Mouse (Mus musculus): ENCODE measurements around the gene Mylk. TPM values are rescaled to one million over a fixed set of nuclear protein-coding genes. Genes with fewer than 3 reads are reported as not detected.

Gene Mylk
- total and polyA plus RNA-seq, 3 experiments: 0.04 to 0.10 TPM; not detected in 1

GRCm38 (mm10) chr16:34783536-34783935 is 38.5 kb downstream of the Mylk start:
- TF ChIP-seq MXI1 (IDR thresholded peaks at IDR 0.05; ENCODE audit: low read depth, low read length): no peak
- no peak for TF ChIP-seq CHD1 (IDR thresholded peaks at IDR 0.05; ENCODE audit: low read depth, low read length)
- TF ChIP-seq MEF2A (IDR thresholded peaks at IDR 0.05; ENCODE audit: borderline replicate concordance, low read depth, low read length): no peak
- TF ChIP-seq NELFE (IDR thresholded peaks at IDR 0.05; ENCODE audit: low read depth, low read length): no peak
- TF ChIP-seq MAZ (IDR thresholded peaks at IDR 0.05; ENCODE audit: low read depth, low read length): no peak
- TF ChIP-seq JUN (IDR thresholded peaks at IDR 0.05; ENCODE audit: insufficient read depth, low read depth, low read length): no peak
- H3K4me2 ChIP-seq (ENCODE audit: insufficient read depth, low read depth, poor library complexity, severe bottlenecking): no peak overlapping the region
- dilution Hi-C loops (cut with MboI; ENCODE audit: extremely low pct_ligation_motif_present, extremely low pct_unique_long_range_greater_than_20kb, low sequenced_read_pairs) (no loop called here), in situ Hi-C loops (cut with MboI; ENCODE audit: low pct_ligation_motif_present, low pct_unique_long_range_greater_than_20kb, low sequenced_read_pairs) (no loop called here)
- H3K4me1 ChIP-seq (ENCODE audit: control insufficient read depth in 1 of 2, insufficient read depth in 2 of 2): no peaks in the 10 kb centered on the region
- DNase-seq (ENCODE audit: extremely low read depth): no peak
- no peaks in the 10 kb centered on the region for H3K79me2 ChIP-seq (replicated peaks; ENCODE audit: control insufficient read depth, extremely low read depth, insufficient read depth, poor library complexity, severe bottlenecking)
- H3K27ac ChIP-seq (ENCODE audit: insufficient read depth, low read depth): no peak overlapping the region
- no peak overlapping the region for H3K9ac ChIP-seq (ENCODE audit: insufficient read depth, low read depth)
- no peak overlapping the region for H3K4me3 ChIP-seq (replicated peaks in 1 of 3; ENCODE audit: low read depth in 2 of 3, low read length in 2 of 3, poor library complexity in 1 of 3)
- no peaks in the 10 kb centered on the region for H3K36me3 ChIP-seq (replicated peaks in 1 of 2; ENCODE audit: control insufficient read depth in 1 of 2, insufficient read depth in 1 of 2, low read length in 1 of 2)
- H3K27me3 ChIP-seq (replicated peaks): peaks cover 82% of the 10 kb centered on the region
- H3K9me3 ChIP-seq (replicated peaks; ENCODE audit: low read length): no peaks in the 10 kb centered on the region

- in situ Hi-C loops (cut with MboI; ENCODE audit: low pct_ligation_motif_present, low pct_unique_long_range_greater_than_20kb, low sequenced_read_pairs): no loop called here
- Histone ChIP-seq H3K27ac (ENCODE audit: insufficient read depth, low read depth) (no peak overlapping the region), H3K9me3 (replicated peaks; ENCODE audit: low read length) (no peaks in the 10 kb centered on the region), H3K79me2 (replicated peaks; ENCODE audit: control insufficient read depth, extremely low read depth, insufficient read depth, poor library complexity, severe bottlenecking) (no peaks in the 10 kb centered on the region), H3K9ac (ENCODE audit: insufficient read depth, low read depth) (no peak overlapping the region), H3K4me1 (ENCODE audit: control insufficient read depth in 1 of 2, insufficient read depth in 2 of 2) (no peaks in the 10 kb centered on the region), H3K4me2 (ENCODE audit: insufficient read depth, low read depth, poor library complexity, severe bottlenecking) (no peak overlapping the region), H3K27me3 (replicated peaks) (peaks cover 88% of the 10 kb centered on the region), H3K4me3 (replicated peaks in 1 of 3; ENCODE audit: low read depth in 2 of 3, low read length in 2 of 3, poor library complexity in 1 of 3) (no peak overlapping the region), H3K36me3 (replicated peaks in 1 of 2; ENCODE audit: control insufficient read depth in 1 of 2, insufficient read depth in 1 of 2, low read length in 1 of 2) (no peaks in the 10 kb centered on the region)
- TF ChIP-seq MYC (IDR thresholded peaks at IDR 0.05; ENCODE audit: low read depth, low read length): no peak
- no peak for TF ChIP-seq E2F4 (IDR thresholded peaks at IDR 0.05; ENCODE audit: insufficient replicate concordance, low read depth, low read length)
- TF ChIP-seq KAT2A (IDR thresholded peaks at IDR 0.05; ENCODE audit: insufficient replicate concordance, low read length): no peak
- TF ChIP-seq MAZ (IDR thresholded peaks at IDR 0.05; ENCODE audit: low read depth, low read length): no peak
- no peak for TF ChIP-seq ZMIZ1 (IDR thresholded peaks at IDR 0.05; ENCODE audit: low read depth, low read length)
- no peak for TF ChIP-seq UBTF (IDR thresholded peaks at IDR 0.05; ENCODE audit: low read depth, low read length)
- no peak for TF ChIP-seq MAFK (IDR thresholded peaks at IDR 0.05; ENCODE audit: insufficient replicate concordance, low read length)
- TF ChIP-seq USF2 (conservative IDR thresholded peaks at IDR 0.05; ENCODE audit: low read depth, low read length): no peak
- no peak for TF ChIP-seq NELFE (IDR thresholded peaks at IDR 0.05; ENCODE audit: low read depth, low read length)
- no peak for TF ChIP-seq RCOR1 (conservative IDR thresholded peaks at IDR 0.05; ENCODE audit: low read depth, low read length)
- TF ChIP-seq RAD21 (IDR thresholded peaks at IDR 0.05; ENCODE audit: low read depth, low read length): no peak
- no peak for TF ChIP-seq ELF1 (IDR thresholded peaks at IDR 0.05; ENCODE audit: low read depth, low read length)
- no peak for TF ChIP-seq CHD2 (IDR thresholded peaks at IDR 0.05; ENCODE audit: low read length)
- no peak for TF ChIP-seq ZKSCAN1 (IDR thresholded peaks at IDR 0.05; ENCODE audit: borderline replicate concordance, low read depth, low read length)
- no peak for TF ChIP-seq EP300 (IDR thresholded peaks at IDR 0.05; ENCODE audit: low read length)
- no peak for TF ChIP-seq SMC3 (IDR thresholded peaks at IDR 0.05; ENCODE audit: low read depth, low read length)
- no peak for TF ChIP-seq MXI1 (IDR thresholded peaks at IDR 0.05; ENCODE audit: low read depth, low read length)
- dilution Hi-C loops (cut with MboI; ENCODE audit: extremely low pct_ligation_motif_present, extremely low pct_unique_long_range_greater_than_20kb, low sequenced_read_pairs): no loop called here
- no peak for DNase-seq (ENCODE audit: extremely low read depth)
Measured at GRCm38 (mm10) chr16:34784675-34785074, 39.7 kb downstream of the Mylk start.

Measured in CH12.LX (cell line).